In the genomic region with DNA sequence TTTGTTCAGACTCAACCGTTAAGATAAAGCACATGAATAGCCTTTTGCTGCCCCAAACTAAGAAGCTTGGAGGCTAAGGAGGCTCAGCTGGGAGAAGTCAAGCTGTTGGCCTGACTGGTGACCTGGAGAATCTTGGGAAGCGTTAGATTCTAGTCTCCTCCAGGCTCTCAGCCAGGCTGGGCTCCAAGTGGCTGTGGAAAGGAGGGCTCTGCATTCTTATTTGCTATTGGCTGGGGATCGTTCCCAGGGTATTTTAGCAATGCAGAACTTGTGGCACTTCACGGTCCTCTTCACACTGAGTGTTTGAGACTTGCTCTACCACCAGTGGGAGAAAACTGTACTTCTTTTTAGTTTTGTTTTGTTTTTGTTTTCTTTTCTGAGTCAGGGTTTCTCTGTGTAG, we compare ENCODE assay signal across 15 mouse cellular contexts. TPM values are rescaled to one million over a fixed set of nuclear protein-coding genes. Genes with fewer than 3 reads are reported as not detected.
DNase-seq lines count a peak whose midpoint lies in the region; ATAC-seq and TF ChIP-seq lines count a peak whose summit lies in the region.
"Had no signal": no experiment of that assay in that cellular context is flagged by ENCODE, and none has a peak within 500 bp of the region (broad histone marks: within the 10 kb centered on the region; RNA-seq: fewer than 3 reads in every experiment).

No protein-coding gene starts in this region.

- 0 out of 2 replicates have a peak overlapping the region, but pooled peaks have one; percentile 2 for H3K4me2 ChIP-seq in heart, embryonic 12.5 days
- H3K4me2 ChIP-seq in heart, embryonic 11.5 days, result no peak overlapping the region
- H3K4me2 ChIP-seq in lung, postnatal 0 days (replicated peaks; ENCODE audit: low read depth, low read length), result no peak overlapping the region
- H3K4me2 ChIP-seq: embryonic facial prominence, embryonic 15.5 days; forebrain, embryonic 13.5 days had no signal

- WGBS in heart, embryonic 12.5 days, result 31% methylated on average over 4 of the region's 4 CpGs
- WGBS in heart, embryonic 11.5 days (ENCODE audit: insufficient replicate concordance), result 41% methylated on average over 4 of the region's 4 CpGs
- WGBS in lung, postnatal 0 days, result 21% methylated on average over 4 of the region's 4 CpGs

- DNase-seq in ZHBTc4 (ENCODE audit: low read depth, low spot score), result peak; percentile 4
- DNase-seq in kidney, postnatal 10 days, result peak; percentile 67
- peak; percentile 85 for DNase-seq in lung, postnatal 0 days (ENCODE audit: low spot score)
- no peak for DNase-seq in thymus, postnatal 36 days
- no peak for DNase-seq in embryo, embryonic 10 days (ENCODE audit: low spot score)
- DNase-seq in spleen, postnatal 4 days (ENCODE audit: low spot score in 2 of 2), result no peak
- DNase-seq: adrenal gland, postnatal 25 days; cerebellum, postnatal 36 days; retina, postnatal 1 day; thymus, postnatal 4 days had no signal

- peaks cover 5% of the 10 kb centered on the region; the same call in 1 of the 2 replicates for H3K4me1 ChIP-seq in heart, embryonic 12.5 days (replicated peaks)
- no peaks in the 10 kb centered on the region for H3K4me1 ChIP-seq in heart, embryonic 11.5 days (ENCODE audit: control insufficient read depth, insufficient read depth, low read length)
- 0 out of 2 replicates have a peak, but pooled peaks cover 2% of the 10 kb centered on the region for H3K4me1 ChIP-seq in lung, postnatal 0 days (ENCODE audit: insufficient read depth, low read depth, low read length)
- H3K4me1 ChIP-seq: embryonic facial prominence, embryonic 15.5 days; forebrain, embryonic 13.5 days; hindbrain, embryonic 10.5 days had no signal

- no peak overlapping the region for H3K27ac ChIP-seq in heart, embryonic 12.5 days (ENCODE audit: poor library complexity, severe bottlenecking)
- no peak overlapping the region for H3K27ac ChIP-seq in heart, embryonic 11.5 days (ENCODE audit: low read depth, low read length)
- H3K27ac ChIP-seq in lung, postnatal 0 days (ENCODE audit: low read length), result peak overlapping the region; percentile 47
- H3K27ac ChIP-seq: embryonic facial prominence, embryonic 15.5 days; forebrain, embryonic 13.5 days; hindbrain, embryonic 10.5 days had no signal

- H3K27me3 ChIP-seq in heart, embryonic 12.5 days (replicated peaks), result no peaks in the 10 kb centered on the region
- H3K27me3 ChIP-seq in heart, embryonic 11.5 days (ENCODE audit: control insufficient read depth, insufficient read depth, low read length), result no peaks in the 10 kb centered on the region
- no peaks in the 10 kb centered on the region for H3K27me3 ChIP-seq in lung, postnatal 0 days (replicated peaks; ENCODE audit: insufficient read depth, low read length)
- H3K27me3 ChIP-seq: embryonic facial prominence, embryonic 15.5 days; forebrain, embryonic 13.5 days had no signal

- no peak overlapping the region for H3K4me3 ChIP-seq in heart, embryonic 12.5 days
- no peak overlapping the region for H3K4me3 ChIP-seq in heart, embryonic 11.5 days (ENCODE audit: low read depth, low read length)
- H3K4me3 ChIP-seq in lung, postnatal 0 days (ENCODE audit: low read depth, low read length), result no peak overlapping the region
- H3K4me3 ChIP-seq: embryonic facial prominence, embryonic 15.5 days; forebrain, embryonic 13.5 days; hindbrain, embryonic 10.5 days had no signal

- H3K9me3 ChIP-seq in heart, embryonic 12.5 days (replicated peaks), result no peaks in the 10 kb centered on the region
- H3K9me3 ChIP-seq in heart, embryonic 11.5 days (replicated peaks; ENCODE audit: control insufficient read depth, low read length), result no peaks in the 10 kb centered on the region
- no peaks in the 10 kb centered on the region for H3K9me3 ChIP-seq in lung, postnatal 0 days (ENCODE audit: low read length)
- H3K9me3 ChIP-seq: embryonic facial prominence, embryonic 15.5 days; forebrain, embryonic 13.5 days; hindbrain, embryonic 10.5 days had no signal

- no peaks in the 10 kb centered on the region for H3K36me3 ChIP-seq in heart, embryonic 12.5 days
- no peaks in the 10 kb centered on the region for H3K36me3 ChIP-seq in heart, embryonic 11.5 days (ENCODE audit: control insufficient read depth, insufficient read depth, low read length)
- H3K36me3 ChIP-seq in lung, postnatal 0 days (ENCODE audit: insufficient read depth, low read length), result no peaks in the 10 kb centered on the region
- H3K36me3 ChIP-seq: embryonic facial prominence, embryonic 15.5 days; hindbrain, embryonic 10.5 days had no signal

- H3K9ac ChIP-seq in heart, embryonic 12.5 days, result no peak overlapping the region
- H3K9ac ChIP-seq in heart, embryonic 11.5 days (ENCODE audit: low read depth, low read length), result no peak overlapping the region
- H3K9ac ChIP-seq in lung, postnatal 0 days (replicated peaks; ENCODE audit: low read depth), result no peak overlapping the region
- H3K9ac ChIP-seq: embryonic facial prominence, embryonic 15.5 days; forebrain, embryonic 13.5 days had no signal

- TF ChIP-seq CTCF in lung, postnatal 0 days (IDR thresholded peaks at IDR 0.05), result no peak

- ATAC-seq in heart, embryonic 12.5 days (ENCODE audit: insufficient number of reproducible peaks, low FRiP score), result no peak
- no peak for ATAC-seq in heart, embryonic 11.5 days (replicated peaks; ENCODE audit: insufficient number of reproducible peaks, low FRiP score, low TSS enrichment)
- ATAC-seq in lung, postnatal 0 days, result peak; percentile 96
- ATAC-seq: forebrain, embryonic 13.5 days had no signal

- peak; percentile 82 for TF ChIP-seq EP300 in lung, postnatal 0 days (IDR thresholded peaks at IDR 0.05)

RNA-seq across cellular contexts. Expression of a gene that starts 20.2 kb away (rescaled TPM):
- polyA plus RNA-seq in heart, embryonic 12.5 days (2016; fragmentation: Nextera tagmentation; extraction: Ambion mirVana), result 18.9 and 19.8 TPM in 2 replicates
- polyA plus RNA-seq in heart, embryonic 11.5 days (2014; fragmentation: Nextera tagmentation; extraction: Ambion mirVana), result 16.3 and 19.5 TPM in 2 replicates
- polyA plus RNA-seq in lung, postnatal 0 days (2015; fragmentation: Nextera tagmentation; extraction: Ambion mirVana), result 27.0 and 30.1 TPM in 2 replicates

RNA-seq across cellular contexts. Expression of a gene that starts 47.3 kb away (rescaled TPM):
- polyA plus RNA-seq in heart, embryonic 12.5 days (2016; fragmentation: Nextera tagmentation; extraction: Ambion mirVana), result 17.1 and 19.6 TPM in 2 replicates
- 16.0 and 18.3 TPM in 2 replicates for polyA plus RNA-seq in heart, embryonic 11.5 days (2014; fragmentation: Nextera tagmentation; extraction: Ambion mirVana)
- polyA plus RNA-seq in lung, postnatal 0 days (2015; fragmentation: Nextera tagmentation; extraction: Ambion mirVana), result 9.8 and 12.5 TPM in 2 replicates

Comparison
In these comparisons a context has a peak if more than half of its experiments do, and no peak if none do; other contexts are left out.
1. DNase-seq: peak in ZHBTc4 (single experiment), kidney, postnatal 10 days (single experiment) and lung, postnatal 0 days (single experiment); none in thymus, postnatal 36 days (0 of 2), embryo, embryonic 10 days (single experiment) and spleen, postnatal 4 days (0 of 2).